Mouse (Mus musculus) frontal cortex, postnatal 14 days (tissue): ENCODE data around the gene Mff.

Source experiments
- DNase-seq, 2 experiments: peaks; one replicate each; pipeline ENCODE4 v3.0.0; 2022; ENCODE audit warnings: low spot score in 2 of 2

Mff gene

DNA sequence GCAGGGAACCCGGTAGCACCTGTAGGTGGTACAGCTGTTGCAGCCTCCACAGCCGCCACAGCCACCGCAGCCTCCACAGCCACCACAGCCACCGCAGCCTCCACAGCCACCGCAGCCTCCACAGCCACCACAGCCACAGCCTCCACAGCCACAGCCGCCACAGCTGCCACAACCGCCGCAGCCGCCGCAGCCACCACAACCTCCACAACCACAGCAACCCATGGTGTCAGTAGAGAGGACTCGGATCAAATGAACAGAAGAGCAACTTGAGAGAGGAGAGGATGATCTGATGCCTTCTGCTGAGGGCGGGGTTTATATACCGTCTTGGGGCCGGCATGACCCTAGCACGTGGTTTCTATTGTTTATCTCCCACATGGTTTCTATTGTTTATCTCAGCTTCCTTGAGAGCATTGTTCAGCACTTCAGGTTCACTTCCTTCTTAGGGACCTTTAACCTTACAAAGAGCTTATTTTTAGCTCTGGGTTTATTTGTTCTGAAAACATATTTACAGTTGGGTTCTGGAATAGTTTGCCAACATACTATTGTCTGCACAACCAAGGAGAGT is 46.4 kb downstream of the Mff start, which contains the start of gene Gm47791:
Gene Gm47791, minus strand, starts transcription at position 222 of the 565 bp plus-strand sequence.
- no peak for DNase-seq

DNA sequence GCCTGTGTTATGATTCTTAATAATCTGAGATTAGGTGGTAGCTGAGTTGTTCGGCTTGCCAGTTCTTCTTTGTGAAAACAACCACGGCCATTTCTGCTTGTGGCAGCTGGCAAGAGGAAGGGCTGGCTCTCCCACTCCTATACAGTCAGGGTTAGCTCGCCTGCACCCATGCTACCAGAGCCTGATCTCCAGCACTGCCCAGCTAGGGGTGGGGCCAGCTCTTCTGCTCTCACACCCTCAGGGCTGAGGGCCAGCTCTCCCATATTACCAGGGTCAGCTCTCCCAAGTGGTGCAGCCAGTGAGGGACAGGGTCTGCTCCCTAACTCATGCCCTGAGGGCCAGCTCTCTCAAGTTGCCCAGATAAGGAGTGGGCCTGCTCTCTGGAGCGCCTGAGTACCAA is 47.7 kb downstream of the Mff start:
- DNase-seq = no peak

DNA sequence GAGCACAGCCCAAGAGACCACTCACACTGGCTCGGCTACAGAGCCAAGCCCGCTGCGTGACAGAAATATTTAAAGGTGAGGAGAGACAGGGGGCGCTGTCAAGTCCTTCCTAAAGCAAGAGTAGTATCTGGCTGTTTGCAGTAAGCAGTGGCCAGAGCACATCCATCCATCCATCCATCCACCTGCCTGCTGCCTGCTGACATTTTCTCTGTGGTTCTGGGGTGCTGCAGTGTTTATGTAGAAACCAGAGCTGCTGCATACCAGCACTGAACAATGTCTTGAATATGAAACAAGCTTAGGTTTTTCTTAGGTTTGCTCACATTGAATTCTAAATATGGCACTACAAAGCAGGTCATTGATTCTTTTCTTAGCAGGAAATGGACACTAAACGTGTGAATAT is 48.5 kb downstream of the Mff start:
- no peak for DNase-seq

DNA sequence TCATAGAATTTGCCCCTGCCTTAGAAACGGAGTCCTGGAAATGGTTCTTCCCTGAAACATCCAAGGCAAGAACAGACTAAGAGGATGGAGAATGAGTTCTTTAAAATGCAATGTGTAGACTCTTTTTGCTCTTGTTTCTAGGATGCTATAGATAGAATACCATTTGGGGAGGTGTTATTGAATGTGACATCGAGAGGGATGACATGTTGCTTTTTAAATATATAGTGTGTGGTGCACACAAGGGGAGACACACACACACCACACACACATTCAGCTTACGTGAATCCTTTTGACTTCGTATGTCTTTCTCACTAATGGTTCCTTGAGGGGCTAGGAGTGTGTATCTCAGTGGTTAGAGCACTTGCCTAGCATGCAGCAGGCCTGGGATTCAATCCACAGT is 50.6 kb downstream of the Mff start:
- no peak for DNase-seq

DNA sequence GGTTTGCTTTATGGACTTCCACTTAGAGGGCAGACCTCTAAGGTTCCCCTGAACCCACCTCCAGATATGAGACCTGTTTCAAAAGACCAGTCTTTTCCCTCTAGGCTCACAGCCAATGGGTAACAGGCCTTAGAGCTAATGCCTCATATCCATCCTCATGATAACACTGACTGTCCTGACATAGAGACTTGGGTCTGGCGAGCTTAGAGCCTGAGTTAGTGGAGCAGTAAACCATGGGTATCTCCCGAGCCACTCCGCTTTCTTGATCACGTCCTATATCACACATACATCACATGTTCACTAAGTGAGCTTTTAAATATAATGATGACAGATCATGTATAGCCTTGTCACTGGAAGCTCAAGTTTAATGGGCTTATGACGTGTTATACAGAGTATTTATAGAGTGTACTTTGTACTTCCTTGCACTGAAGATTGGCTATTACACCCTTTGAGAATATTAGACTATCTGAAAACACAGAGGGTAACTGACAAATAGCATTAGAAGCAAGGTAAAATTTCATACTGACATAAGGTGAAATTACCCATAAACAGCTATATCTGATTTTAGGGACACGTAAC is 54.8 kb downstream of the Mff start:
- no peak for DNase-seq

DNA sequence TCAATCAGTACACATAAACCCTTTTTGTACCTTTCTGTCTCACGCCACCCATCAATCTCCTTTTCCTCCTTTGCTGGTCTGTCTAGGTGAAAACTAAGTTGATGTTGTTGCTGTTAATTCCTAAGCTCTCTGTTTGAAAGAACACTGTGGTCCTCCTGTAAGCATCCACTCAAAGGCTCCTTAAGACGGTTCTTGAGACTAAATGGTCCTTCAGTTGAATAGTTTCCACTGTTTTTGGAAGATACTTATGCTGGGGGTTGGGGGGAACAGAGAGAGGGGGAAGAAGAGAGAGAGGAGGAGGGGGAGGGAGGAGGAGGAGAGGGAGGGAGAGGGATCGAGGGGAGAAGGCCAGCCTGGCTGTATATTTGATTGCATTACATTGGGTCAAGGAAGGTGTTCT is 58.9 kb downstream of the Mff start:
- no peak for DNase-seq

DNA sequence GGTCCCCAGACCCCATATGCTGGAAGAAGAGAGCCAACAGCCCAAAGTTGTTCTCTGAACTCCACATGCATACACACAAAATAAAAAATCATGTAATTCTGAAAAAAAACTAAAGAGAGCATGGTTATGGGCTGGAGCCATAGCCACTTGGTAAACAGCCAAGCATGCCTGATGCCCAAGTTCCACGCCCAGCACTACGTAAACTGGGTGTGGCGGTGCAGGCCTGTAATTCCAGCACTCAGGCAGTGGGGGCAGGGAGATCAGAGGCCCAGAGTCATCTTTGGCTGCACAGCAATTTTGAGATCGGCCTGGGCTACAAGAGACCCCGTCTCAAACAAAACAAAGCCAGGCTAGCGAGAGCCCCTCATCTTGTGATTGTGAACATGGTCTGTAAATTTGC is 60.9 kb downstream of the Mff start:
- no peak for DNase-seq

DNA sequence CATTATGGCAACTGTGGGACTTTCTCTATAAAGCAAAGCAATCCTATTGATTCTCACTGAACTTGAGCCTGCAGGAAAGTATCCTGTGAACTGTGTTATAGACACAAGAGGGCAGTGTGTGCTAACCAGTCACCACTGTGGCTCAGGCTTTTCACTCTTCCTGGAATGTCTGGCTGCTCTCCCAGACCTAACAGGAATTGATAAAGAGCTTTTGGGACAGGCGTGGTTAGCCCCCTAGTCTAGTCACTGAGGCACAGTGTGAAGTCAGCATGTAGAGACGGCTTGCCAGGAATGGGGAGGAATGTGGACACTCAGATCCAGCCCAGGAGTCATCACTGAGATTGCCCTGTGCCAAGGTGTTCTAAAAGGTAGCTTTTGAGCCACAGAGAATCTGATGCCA is 62.7 kb downstream of the Mff start:
- peak; percentile 23 to 56 for DNase-seq

DNA sequence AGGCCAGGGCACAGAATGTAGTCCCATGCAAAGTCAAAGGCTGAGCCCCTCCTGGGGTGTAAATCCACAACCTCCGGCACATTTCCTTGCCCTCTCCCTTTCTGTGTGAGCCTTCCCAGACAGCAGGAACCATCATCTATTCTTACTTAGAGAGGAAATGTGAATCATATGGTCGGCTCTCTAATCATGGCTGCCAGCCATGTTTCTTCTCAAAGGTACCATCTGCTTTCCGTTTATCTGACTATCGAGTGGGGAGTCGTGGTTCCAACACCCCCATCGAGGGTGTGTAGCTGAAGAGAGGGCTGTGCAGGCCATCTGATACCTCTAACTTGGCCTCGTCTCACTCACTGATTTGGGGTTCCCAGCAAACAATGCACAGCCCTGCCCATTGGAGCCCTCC is 63.4 kb downstream of the Mff start:
- DNase-seq = no peak

DNA sequence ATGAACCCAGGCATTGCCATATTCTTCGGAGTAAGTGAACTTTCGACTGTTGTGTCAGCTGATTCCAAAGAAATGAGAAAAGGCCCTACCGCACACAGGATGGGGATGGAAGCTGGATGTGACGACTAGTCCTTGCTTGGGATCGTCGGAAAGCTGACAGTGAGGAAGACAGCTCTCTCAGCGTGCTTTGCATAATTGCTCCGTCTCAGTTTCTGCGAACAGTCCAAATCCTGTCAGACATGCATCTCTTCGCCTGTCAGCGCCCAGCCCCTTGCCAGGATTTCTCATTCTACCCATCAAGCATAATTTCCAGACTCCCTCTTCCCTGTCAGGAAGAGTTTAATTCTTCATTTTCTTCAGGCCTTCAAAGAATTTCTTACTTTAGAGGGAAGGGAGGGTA is 66.4 kb downstream of the Mff start:
- no peak for DNase-seq

DNA sequence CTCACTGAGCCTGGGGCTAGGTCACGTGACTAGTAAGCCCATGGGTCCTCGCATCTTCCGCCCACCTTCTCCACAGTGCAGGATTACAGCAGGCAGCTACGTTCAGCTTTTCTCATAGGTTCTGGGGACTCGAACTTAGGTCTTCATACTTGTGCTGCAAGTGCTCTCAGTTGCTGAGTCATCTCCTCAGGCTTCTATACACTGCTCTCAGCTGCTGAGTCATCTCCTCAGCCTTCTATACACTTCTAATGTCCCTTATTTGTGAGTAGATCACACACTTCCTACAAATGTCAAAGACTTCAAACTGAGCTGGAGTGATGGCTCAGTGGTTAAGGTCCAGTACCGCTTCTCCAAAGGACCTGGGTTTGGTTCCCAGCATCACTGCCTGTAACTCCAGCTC is 67.5 kb downstream of the Mff start:
- DNase-seq = no peak

DNA sequence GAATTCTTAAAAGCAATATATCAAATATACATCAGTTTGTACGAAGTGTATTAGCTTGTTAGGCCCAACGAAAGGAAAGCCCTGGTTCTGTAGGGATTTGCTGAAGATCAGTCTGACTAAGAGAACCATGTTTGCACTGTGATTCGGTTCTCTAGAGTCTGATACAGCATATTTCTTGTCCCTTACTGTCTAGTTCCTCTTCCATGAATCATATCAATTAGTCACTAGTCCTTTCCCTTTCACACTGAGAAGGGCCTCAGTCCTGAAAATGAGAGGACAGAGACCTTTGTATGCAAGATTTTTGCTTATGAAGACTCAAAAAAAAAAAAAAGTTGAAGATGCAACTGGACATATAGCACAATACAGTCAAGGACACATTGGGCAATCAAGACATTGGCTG is 68.4 kb downstream of the Mff start:
- DNase-seq = no peak

DNA sequence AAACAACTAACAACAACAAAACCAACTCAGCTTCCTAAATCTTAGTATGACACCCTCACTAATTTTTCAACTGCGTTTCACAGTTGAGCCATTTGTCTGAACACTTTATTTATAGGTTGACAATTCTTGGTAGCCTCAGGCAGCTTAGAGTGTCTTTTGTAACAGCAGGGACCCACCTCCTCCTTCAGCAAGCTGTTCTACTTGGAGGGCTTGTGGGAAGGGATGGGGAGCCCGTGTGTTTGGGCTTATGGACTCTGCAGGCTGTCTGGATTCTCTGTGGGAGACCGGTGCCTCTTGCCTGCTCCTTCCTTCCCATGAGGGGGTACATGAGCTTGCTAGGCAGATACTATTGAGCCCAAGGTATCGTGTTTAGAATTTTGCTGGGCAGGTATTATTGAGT is 69.3 kb downstream of the Mff start:
- peak in 1 of 2 experiments; percentile 28 for DNase-seq

DNA sequence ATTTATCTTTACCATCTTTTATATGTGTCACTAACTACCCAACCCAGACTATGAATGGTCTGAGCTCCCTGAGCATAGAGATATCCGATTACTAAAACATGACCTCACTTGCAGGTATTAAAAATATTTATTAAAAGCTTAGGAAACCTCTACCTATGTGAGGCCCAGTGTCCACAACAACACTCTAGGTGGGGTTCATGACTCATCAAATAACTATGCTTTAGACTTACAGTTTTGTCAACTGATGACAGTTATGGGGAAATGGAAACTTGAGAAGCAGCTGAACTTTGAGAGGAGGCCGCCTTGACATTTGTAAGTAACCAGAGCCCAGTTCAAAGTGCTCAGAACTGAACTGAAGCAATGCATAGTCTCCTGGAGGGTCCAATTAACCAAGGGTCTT is 70.5 kb downstream of the Mff start:
- no peak for DNase-seq

DNA sequence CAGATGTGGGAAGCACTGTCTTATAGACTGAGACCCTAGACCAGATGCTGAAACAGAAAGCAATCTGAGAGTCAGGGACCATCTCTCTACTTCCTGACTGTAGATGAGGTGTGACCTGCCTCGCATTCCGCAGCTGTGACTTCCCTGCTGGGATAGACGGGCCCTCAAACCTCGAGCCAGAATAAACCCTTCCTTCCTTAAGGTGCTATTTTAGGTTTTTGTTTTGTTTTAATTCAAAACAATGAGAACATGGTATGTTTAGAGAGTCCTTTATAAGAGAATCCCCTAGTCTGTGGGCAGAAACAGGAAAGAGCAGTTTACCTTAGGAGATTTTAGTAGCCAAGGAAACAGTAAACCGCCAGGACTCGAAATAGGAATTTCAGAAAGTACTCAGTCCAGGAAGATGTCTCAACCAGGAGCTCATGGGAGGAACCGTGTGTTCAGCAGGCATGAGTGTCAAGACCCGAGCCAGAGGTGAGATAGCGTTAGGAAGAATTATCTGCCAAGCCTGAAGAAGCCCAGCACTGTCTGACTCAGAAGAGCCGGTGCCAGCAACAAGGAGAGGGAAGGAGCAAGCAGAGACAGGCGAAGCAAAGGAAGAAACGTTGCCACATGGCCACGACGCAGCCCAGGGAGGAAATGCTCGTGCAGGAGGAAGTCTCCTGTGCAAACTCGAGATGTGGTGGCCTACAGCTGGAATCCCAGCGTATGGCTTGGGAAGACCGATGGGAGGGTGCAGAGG is 71.2 kb downstream of the Mff start:
- no peak for DNase-seq

DNA sequence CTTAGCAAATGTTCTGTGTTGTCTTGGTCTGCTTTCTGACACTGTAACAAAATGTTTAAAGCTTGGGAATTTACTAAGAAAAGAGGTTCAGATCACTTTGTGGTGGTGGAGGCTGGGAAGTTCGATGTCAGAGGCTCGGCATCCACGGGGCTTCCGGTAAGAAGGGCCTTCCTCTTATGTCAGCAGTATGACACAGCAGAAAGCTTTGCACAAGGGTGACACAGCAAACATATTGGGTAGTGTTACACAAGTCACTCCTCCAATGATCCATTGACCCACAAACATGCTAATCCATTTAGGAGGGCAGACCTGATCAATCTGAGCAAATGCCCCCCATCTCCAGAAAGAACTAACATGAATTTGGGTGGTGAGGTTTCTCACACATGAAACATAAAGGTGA is 72.4 kb downstream of the Mff start:
- DNase-seq = no peak

DNA sequence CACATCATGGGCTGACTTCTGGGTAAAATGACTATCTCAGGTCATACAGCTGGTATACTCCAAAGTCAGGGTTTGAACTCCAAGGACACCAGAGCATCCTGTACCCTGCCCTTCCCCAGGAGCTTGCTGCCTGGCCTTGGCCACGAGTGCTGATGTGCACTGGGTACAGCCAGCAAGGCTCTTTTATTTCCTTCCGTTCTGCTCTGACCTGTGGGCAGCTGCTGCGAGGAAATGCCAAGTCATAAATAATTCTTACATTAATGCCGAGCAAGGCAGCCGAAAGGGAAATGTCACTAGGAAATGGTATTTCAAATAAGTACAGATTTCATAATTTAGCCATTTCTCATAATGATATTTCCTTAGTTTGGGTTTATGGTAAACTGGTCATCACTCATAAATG is 73.6 kb downstream of the Mff start:
- DNase-seq = no peak

DNA sequence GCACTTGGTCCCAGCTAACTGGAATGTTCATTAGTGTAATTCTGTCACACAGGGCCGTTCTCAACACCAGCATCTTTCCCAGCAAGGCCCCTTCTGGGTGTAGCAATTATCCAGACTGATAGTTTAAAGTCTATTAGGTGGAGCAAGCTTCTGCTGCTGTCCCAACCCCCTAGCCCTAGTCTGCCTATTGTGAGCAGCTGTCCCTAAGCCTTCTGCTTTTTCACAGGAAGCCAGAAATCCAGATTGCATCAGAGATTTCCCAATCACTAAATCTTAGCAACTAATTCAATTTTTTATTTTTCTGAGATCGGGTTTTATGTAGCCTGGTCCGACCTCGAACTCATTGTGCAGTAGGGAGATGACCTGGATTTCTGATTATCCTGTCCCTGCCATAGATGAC is 74.2 kb downstream of the Mff start:
- no peak for DNase-seq

DNA sequence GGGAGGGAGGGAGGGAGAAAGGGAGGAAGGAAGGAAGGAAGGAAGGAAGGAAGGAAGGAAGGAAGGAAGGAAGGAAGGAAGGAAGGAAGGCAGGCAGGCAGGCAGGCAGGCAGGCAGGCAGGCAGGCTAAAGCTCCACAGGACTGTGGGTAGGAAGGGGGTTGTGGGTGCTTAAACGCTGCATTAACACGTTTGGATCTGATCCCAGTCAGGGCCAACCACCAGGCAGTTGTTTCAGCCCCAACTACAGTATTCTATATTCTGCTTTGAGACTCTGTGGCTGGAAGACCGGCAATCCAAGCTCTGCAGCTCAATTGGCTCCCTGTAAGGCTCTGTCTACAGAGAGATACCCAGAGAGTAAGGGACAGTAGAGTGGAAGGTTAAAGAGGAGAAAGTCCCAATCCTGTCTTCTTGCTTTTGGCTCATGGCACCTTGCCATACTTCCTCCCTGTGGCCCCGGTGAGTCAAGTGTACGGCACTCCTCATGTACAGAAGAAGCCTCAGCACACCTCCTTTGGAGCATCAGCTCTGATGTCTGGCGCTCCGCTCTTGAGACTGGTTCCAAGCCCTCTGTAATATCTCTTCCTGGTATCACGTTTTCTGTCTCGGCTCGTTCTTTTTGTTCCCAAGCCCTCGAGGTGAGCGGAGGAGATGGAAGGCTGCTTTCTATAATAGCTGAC is 76.6 kb downstream of the Mff start:
- DNase-seq = no peak
